Mouse (Mus musculus) cerebellum, postnatal 10 days (tissue): ENCODE measurements at regions not wholly inside any gene's neighbourhood (a gene's known extent, or its start where the extent isn't known, plus 50 kb on each side); places are given as distances from the start of the nearest gene placed in this dataset.

ENCODE experiments used
- DNase-seq, 2 experiments: peaks; one replicate each; pipeline ENCODE4 v3.0.0; 2021; ENCODE audit warnings: mixed read lengths in 2 of 2

- DNase-seq = no peak
Measured at GRCm38 (mm10) chr9:122064937-122065673, 52.0 kb upstream of the Snrk start.

- DNase-seq = peak; percentile 70 to 79
Measured at GRCm38 (mm10) chr9:122055820-122056550, 59.1 kb upstream of the Pomgnt2 start.

- DNase-seq = peak; percentile 36 to 48
Measured at GRCm38 (mm10) chr9:122051716-122052115, 54.8 kb upstream of the Pomgnt2 start.

GRCm38 (mm10) chr9:122051096-122051495 is 54.2 kb upstream of the Pomgnt2 start:
- DNase-seq = no peak

- DNase-seq = no peak
Measured at GRCm38 (mm10) chr9:122048999-122049398, 52.1 kb upstream of the Pomgnt2 start.

GRCm38 (mm10) chr9:122047962-122048625 is 51.2 kb upstream of the Pomgnt2 start:
- peak; percentile 88 to 90 for DNase-seq
